Mouse (Mus musculus): ENCODE data around the gene Hsf5.

GRCm38 (mm10) chr11:87659216-87659615 is 42.3 kb downstream of the Hsf5 start:
- TF ChIP-seq MYOG (IDR thresholded peaks at IDR 0.05; ENCODE audit: control insufficient read depth, extremely low read depth, insufficient read length) (no peak), MAX (IDR thresholded peaks at IDR 0.05) (no peak), CTCF (IDR thresholded peaks at IDR 0.05; ENCODE audit: control insufficient read depth, insufficient read depth, insufficient read length) (no peak), MYOD1 (IDR thresholded peaks at IDR 0.05; ENCODE audit: control insufficient read depth, insufficient read length, low read depth) (no peak)
